Mouse (Mus musculus): Measurements from ENCODE around the gene 4930590J08Rik. TPM values are rescaled to one million over a fixed set of nuclear protein-coding genes. Genes with fewer than 3 reads are reported as not detected.
"Not testable (repeated sequence)": the region's sequence is repeated elsewhere in the genome, so short reads cannot be mapped to it uniquely, and the experiment has no call there.

The 4930590J08Rik gene
- polyA plus RNA-seq, 1 experiment from 2014 or later, result 1.3 TPM

DNA sequence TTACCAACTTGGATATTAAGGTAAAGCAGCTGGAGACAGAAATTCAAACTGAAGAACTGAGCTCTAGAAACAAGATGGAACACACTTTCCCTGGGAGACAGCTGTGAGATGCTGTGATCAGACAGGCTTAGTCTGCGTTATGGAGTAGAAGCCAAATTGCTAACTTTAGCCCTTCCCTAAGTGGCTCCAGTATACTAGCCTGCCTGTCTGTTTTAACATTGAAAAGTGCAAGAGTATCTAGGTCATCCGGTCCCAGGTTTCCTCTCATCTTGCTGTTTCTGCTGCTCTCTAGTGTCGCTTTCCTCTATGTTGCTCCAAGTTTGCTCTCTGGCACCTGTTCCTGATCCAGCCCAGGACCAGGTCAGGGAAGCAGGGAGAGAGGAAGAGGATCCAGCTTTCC lies 5.8 kb upstream of the 4930590J08Rik start:
- WGBS, result 93% methylated on average over 3 of the region's 3 CpGs
- H3K36me3 ChIP-seq, result peaks cover 89% of the 10 kb centered on the region
- no peak overlapping the region for H3K27ac ChIP-seq
- H3K9me3 ChIP-seq, result no peaks in the 10 kb centered on the region
- no peak overlapping the region; the same call in 1 of the 2 replicates for H3K9ac ChIP-seq (replicated peaks)
- H3K4me3 ChIP-seq (replicated peaks), result no peak overlapping the region
- no peaks in the 10 kb centered on the region for H3K27me3 ChIP-seq
- ATAC-seq, result no peak
- no peak overlapping the region for H3K4me2 ChIP-seq (replicated peaks)
- no peaks in the 10 kb centered on the region for H3K4me1 ChIP-seq (replicated peaks)

DNA sequence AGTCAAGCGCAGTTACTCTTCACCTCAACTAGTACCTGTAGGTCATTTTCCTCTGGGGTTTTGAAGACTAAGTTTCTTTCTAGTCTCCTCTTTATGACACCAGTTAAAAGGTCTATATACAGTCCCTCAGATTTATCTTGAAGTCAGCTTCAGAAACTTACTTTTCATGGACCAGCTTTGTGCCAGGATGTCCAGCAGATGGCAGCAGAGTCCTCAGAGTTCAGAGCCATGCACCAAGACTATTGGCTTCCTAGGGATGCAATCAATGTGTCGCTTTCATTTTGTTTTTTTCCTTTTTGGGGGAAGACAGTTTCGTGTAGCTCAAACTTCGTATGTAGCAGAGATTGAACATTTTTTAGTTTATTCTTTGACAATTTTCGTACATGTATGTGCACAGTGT lies 1.1 kb upstream of the 4930590J08Rik start:
- peaks cover 54% of the 10 kb centered on the region for H3K36me3 ChIP-seq
- no peaks in the 10 kb centered on the region for H3K9me3 ChIP-seq
- 0 out of 2 replicates have a peak, but pooled peaks cover 4% of the 10 kb centered on the region for H3K4me1 ChIP-seq (replicated peaks)
- H3K4me2 ChIP-seq (replicated peaks), result no peak overlapping the region
- no peak overlapping the region for H3K4me3 ChIP-seq (replicated peaks)
- H3K27me3 ChIP-seq, result no peaks in the 10 kb centered on the region
- no peak overlapping the region for H3K9ac ChIP-seq (replicated peaks)
- peak; percentile 58; the same call in 1 of the 2 replicates for ATAC-seq
- H3K27ac ChIP-seq, result no peak overlapping the region
- 31% methylated on average over 5 of the region's 5 CpGs for WGBS

DNA sequence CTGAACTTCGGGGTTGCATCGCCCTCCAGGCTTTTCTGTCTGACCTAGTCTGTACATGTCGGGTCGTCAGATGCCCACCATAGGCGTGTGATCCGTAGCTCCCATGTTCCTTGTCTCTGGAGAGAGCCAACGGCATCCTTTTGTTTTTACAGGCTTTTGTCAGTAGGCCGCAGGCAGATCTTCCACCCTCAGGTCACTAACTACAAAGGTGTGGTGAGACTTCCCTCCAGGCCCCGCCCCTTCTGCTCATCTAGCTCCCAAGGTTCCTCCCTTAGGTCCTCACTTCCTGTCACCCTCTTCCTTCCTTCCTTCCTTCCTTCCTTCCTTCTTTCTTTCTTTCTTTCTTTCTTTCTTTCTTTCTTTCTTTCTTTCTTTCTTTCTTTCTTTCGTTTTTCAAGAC lies 11.4 kb downstream of the 4930590J08Rik start:
- H3K36me3 ChIP-seq, result no peaks in the 10 kb centered on the region
- no peak overlapping the region for H3K4me3 ChIP-seq (replicated peaks)
- H3K4me2 ChIP-seq (replicated peaks), result no peak overlapping the region
- H3K9me3 ChIP-seq, result no peaks in the 10 kb centered on the region
- H3K27ac ChIP-seq, result no peak overlapping the region
- no peak overlapping the region for H3K9ac ChIP-seq (replicated peaks)
- 88% methylated on average over 10 of the region's 10 CpGs for WGBS
- no peaks in the 10 kb centered on the region for H3K27me3 ChIP-seq
- H3K4me1 ChIP-seq (replicated peaks), result no peaks in the 10 kb centered on the region
- ATAC-seq, result no peak

DNA sequence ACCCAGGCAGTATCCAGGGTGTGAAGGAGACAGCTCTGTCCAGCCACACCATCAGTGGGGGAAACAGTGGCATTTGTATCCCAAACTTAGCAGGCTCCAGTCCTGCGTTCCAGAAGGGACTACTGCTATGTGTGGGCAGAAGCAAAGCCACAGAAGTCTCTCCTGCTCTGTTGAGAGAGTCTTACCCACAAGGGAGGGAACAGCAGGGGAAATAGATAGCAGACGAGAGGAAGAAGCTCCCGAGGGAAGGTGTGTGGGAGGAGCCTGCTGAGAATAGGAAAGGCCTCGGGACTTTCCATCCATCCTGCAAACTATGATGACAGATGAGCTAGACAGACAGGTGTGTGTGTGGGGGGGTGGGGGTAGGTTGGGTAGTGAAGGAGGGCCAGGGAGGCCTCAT lies 14.7 kb downstream of the 4930590J08Rik start:
- H3K4me2 ChIP-seq (replicated peaks), result no peak overlapping the region
- no peak overlapping the region for H3K9ac ChIP-seq (replicated peaks)
- WGBS, result 61% methylated on average over 4 of the region's 4 CpGs
- H3K27me3 ChIP-seq, result no peaks in the 10 kb centered on the region
- ATAC-seq, result no peak
- no peak overlapping the region for H3K27ac ChIP-seq
- H3K9me3 ChIP-seq, result no peaks in the 10 kb centered on the region
- no peaks in the 10 kb centered on the region for H3K36me3 ChIP-seq
- H3K4me3 ChIP-seq (replicated peaks), result no peak overlapping the region
- no peaks in the 10 kb centered on the region for H3K4me1 ChIP-seq (replicated peaks)

DNA sequence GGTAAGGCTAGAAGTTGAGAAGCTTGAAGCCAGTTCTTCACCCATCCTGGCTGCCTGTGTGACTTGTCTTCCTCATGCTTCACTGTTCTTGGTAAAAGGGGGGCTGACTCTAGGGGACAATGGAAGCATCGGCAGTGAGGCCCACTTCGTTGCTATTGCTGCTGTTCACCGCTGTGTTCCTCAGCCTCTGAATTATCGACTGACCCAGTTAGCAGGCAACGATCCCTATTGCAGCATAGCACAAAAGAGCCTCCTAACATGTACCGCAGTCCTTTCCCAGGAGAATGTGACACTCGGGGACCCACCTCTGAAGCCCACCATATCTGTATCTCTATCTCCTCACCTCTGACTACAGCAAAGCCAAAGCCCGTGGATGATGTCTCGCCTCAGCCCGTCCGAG lies 15.1 kb downstream of the 4930590J08Rik start:
- no peaks in the 10 kb centered on the region for H3K36me3 ChIP-seq
- H3K9ac ChIP-seq (replicated peaks), result no peak overlapping the region
- WGBS, result 81% methylated on average over 11 of the region's 11 CpGs
- no peaks in the 10 kb centered on the region for H3K9me3 ChIP-seq
- no peak overlapping the region for H3K27ac ChIP-seq
- ATAC-seq, result no peak
- H3K4me3 ChIP-seq (replicated peaks), result no peak overlapping the region
- no peaks in the 10 kb centered on the region for H3K27me3 ChIP-seq
- H3K4me2 ChIP-seq (replicated peaks), result no peak overlapping the region
- H3K4me1 ChIP-seq (replicated peaks), result no peaks in the 10 kb centered on the region

DNA sequence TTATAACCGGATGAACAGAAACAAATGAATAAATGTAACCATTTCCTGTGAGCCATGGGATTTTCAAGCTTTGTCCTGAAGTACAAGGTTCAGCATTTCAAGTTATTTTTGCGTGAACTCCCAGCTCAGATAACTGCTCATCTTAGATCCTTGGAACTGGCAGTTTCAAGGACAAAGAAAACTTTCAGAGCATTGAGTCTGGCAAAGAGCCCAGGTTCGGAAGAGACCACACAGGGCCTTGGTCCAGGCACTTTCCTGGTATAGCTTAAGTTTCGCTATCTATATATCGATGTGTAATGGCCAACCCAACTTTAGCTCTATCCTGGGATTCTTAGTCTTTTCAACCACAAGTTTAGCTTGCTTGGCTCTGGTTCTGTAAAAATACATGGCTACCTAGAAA lies 28.6 kb downstream of the 4930590J08Rik start:
- no peaks in the 10 kb centered on the region for H3K4me1 ChIP-seq (replicated peaks)
- no peak overlapping the region for H3K4me2 ChIP-seq (replicated peaks)
- H3K9ac ChIP-seq (replicated peaks), result no peak overlapping the region
- H3K27ac ChIP-seq, result no peak overlapping the region
- H3K36me3 ChIP-seq, result no peaks in the 10 kb centered on the region
- no peak overlapping the region for H3K4me3 ChIP-seq (replicated peaks)
- H3K27me3 ChIP-seq, result no peaks in the 10 kb centered on the region
- no peaks in the 10 kb centered on the region for H3K9me3 ChIP-seq
- WGBS, result 89% methylated on average over 5 of the region's 5 CpGs
- ATAC-seq, result no peak

DNA sequence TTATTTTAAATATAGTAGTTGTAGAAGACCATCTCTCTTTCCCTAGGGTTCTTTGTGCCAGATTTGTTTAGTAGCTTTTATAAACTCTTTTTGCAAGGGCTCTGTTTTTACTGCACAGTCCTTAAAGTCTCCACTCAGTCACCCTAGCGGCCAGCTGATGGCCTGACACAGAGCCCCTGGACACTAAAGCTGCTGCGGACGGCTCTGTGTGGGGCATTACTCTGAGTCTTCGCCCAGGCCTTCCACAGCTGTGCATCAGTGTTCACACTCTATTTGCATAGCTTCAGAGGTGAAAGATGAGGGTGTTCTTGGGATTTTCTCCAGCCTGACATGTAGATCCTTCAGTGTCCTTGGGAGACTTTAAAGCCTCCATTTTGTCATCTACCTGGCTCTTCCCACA lies 35.9 kb downstream of the 4930590J08Rik start:
- WGBS, result 24% methylated on average over 4 of the region's 4 CpGs
- no peak overlapping the region for H3K27ac ChIP-seq
- H3K36me3 ChIP-seq, result no peaks in the 10 kb centered on the region
- no peak overlapping the region for H3K4me2 ChIP-seq (replicated peaks)
- H3K9ac ChIP-seq (replicated peaks), result no peak overlapping the region
- H3K9me3 ChIP-seq, result no peaks in the 10 kb centered on the region
- ATAC-seq, result no peak
- H3K4me3 ChIP-seq (replicated peaks), result no peak overlapping the region
- no peaks in the 10 kb centered on the region for H3K4me1 ChIP-seq (replicated peaks)
- H3K27me3 ChIP-seq, result no peaks in the 10 kb centered on the region

DNA sequence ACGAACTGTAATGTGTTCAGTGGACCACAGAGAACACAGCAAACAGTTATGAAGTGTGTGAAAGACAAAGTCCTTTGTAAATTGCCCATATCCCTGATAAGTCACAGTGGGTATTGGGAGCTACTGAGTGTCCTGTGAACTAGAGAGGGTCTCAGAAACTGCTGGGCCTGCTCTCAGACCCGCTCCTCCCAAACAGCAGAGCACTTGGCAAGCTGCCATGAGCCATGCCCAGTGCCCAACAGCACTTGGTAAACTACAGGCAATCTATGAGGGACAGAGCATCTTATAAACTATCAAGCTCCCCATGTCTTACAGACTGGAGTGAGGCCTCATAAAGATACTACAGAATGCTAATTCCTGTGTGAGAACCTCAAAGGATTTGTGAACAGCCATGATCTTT lies 45.8 kb downstream of the 4930590J08Rik start:
- no peaks in the 10 kb centered on the region for H3K27me3 ChIP-seq
- H3K4me2 ChIP-seq (replicated peaks), result no peak overlapping the region
- 87% methylated on average over 2 of the region's 2 CpGs for WGBS
- H3K36me3 ChIP-seq, result no peaks in the 10 kb centered on the region
- H3K4me1 ChIP-seq (replicated peaks), result peaks cover 4% of the 10 kb centered on the region; the same call in 1 of the 2 replicates
- H3K4me3 ChIP-seq (replicated peaks), result no peak overlapping the region
- no peak overlapping the region for H3K27ac ChIP-seq
- H3K9me3 ChIP-seq, result no peaks in the 10 kb centered on the region
- no peak overlapping the region for H3K9ac ChIP-seq (replicated peaks)
- no peak for ATAC-seq

DNA sequence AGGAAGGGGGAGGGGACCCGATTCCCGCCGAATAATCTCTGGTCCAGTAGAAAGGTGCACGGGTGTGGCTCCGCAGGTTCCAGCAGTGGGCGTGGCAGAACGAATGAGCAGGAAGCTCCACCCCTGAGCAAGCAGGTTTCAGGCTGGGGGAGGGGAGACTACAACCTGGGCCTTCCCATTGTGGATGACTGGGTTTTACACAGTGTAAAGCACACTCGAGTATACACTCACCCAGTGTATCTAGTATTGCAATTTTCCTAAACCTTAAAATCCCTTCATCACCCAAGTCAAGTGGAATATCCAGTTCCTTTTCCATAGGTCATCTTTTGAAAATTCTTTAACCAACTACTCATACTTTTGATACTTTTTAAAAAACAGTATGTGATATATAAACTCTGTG lies 55.4 kb downstream of the 4930590J08Rik start:
- not testable (repeated sequence) for ATAC-seq; H3K27me3 ChIP-seq; H3K4me1 ChIP-seq (replicated peaks); H3K4me2 ChIP-seq (replicated peaks); H3K4me3 ChIP-seq (replicated peaks); H3K9me3 ChIP-seq; H3K27ac ChIP-seq; H3K36me3 ChIP-seq; H3K9ac ChIP-seq (replicated peaks)
- 23% methylated on average over 3 of the region's 8 CpGs for WGBS

DNA sequence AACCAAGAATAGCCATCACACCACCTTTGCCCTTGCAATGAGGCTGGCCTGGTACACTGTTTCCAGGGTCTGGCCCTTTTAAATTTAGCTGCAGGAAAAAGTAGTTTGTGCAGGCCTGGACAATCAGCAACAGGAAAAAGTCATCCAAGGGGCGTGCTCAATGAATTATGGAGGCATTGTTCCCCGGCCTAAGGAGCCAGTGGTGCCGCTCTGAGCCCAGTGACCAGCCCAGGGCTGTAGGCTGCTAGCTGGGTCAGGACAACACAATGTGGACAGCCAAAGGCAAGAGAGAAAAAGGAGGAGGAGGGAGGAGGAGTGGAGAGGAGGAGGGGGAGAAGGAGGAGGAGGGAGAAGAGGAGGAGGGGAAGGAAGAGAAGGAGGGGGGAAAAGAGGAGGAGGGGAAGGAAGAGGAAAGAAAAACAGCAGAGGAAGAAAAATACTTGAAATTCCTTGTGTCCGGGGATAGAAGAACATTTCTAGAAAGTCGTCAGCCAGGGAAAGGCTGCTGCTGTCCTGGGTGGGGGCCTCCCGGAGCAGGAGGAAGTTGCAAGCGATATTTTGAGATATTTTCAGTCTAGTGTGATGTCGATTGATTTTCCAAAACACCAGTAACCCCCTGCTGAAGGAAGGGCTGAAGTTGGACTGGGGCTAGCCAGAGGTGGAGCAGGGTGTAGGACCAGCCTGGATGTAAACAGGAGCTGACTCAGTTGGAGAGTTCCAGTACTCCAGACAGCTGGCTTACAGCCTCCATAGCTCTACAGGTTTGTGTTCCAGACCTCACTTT lies 57.6 kb downstream of the 4930590J08Rik start:
- no peak overlapping the region for H3K4me3 ChIP-seq (replicated peaks)
- H3K4me2 ChIP-seq (replicated peaks), result no peak overlapping the region
- H3K36me3 ChIP-seq, result no peaks in the 10 kb centered on the region
- H3K27me3 ChIP-seq, result no peaks in the 10 kb centered on the region
- no peak overlapping the region for H3K9ac ChIP-seq (replicated peaks)
- H3K9me3 ChIP-seq, result no peaks in the 10 kb centered on the region
- ATAC-seq, result no peak
- no peaks in the 10 kb centered on the region for H3K4me1 ChIP-seq (replicated peaks)
- no peak overlapping the region for H3K27ac ChIP-seq
- WGBS, result 65% methylated on average over 8 of the region's 8 CpGs

DNA sequence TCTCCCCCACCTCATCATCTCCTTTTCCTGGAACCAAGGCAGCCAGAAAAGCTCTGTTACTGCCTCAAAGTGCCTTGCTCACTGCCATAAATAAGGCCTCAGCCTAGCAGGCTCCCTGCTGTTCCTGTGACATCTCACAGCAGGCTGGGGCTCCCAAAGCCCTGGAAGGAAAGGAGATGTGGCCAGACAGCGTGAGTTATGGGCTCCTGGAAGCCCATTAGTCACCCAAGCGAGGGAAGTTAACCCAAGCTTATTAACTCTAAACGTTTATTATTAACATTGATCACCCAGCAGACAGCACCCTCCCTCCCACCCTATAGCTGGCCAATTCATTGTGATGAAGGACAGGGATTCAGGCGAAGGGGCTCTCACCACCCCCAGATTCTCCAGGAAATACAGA lies 60.8 kb downstream of the 4930590J08Rik start:
- no peaks in the 10 kb centered on the region for H3K27me3 ChIP-seq
- no peaks in the 10 kb centered on the region for H3K9me3 ChIP-seq
- no peak for ATAC-seq
- H3K9ac ChIP-seq (replicated peaks), result no peak overlapping the region
- H3K4me1 ChIP-seq (replicated peaks), result no peaks in the 10 kb centered on the region
- no peaks in the 10 kb centered on the region for H3K36me3 ChIP-seq
- WGBS, result 40% methylated on average over 4 of the region's 4 CpGs
- H3K4me2 ChIP-seq (replicated peaks), result no peak overlapping the region
- H3K4me3 ChIP-seq (replicated peaks), result no peak overlapping the region
- no peak overlapping the region for H3K27ac ChIP-seq

DNA sequence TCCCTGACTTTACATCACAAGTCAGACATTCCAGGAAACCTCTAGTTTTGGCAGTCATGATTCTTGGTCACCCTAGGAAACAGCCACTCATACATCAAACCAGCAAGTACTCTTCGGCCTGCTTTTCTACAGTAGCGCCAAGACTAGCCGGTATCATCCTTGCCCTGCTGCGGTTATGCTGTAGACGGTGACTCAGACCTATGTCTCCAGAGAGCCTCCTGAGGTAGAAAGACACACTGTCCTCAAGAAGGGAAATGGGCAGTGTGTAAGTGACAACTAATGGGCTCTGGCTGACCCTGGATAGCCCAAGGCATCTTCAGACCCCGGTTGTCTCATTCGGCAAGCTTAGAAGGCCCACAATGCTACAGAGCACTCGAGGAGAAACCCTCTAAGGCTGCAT lies 62.5 kb downstream of the 4930590J08Rik start:
- ATAC-seq, result no peak
- no peaks in the 10 kb centered on the region for H3K36me3 ChIP-seq
- no peak overlapping the region for H3K9ac ChIP-seq (replicated peaks)
- no peak overlapping the region for H3K4me2 ChIP-seq (replicated peaks)
- no peaks in the 10 kb centered on the region for H3K9me3 ChIP-seq
- H3K4me1 ChIP-seq (replicated peaks), result no peaks in the 10 kb centered on the region
- H3K4me3 ChIP-seq (replicated peaks), result no peak overlapping the region
- H3K27ac ChIP-seq, result no peak overlapping the region
- 94% methylated on average over 8 of the region's 8 CpGs for WGBS
- no peaks in the 10 kb centered on the region for H3K27me3 ChIP-seq

DNA sequence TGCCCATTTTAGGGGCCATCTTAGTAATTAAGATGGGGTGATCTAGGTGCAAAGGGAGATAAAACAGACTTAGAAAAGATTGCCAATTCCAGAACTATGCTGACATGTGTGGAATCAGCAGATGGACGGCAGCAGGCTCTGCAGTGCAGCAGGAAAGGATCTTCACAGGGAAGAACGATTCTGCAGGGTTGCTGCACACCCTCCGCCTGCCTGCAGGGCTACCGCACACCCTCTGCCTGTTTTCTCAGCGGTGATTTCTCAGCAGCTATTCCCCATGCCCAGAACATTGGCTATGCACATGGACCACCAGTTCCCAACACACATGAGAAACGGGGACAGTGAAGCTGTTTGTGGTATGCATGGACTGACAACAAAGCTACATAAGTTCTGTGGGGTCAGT lies 63.4 kb downstream of the 4930590J08Rik start:
- Histone ChIP-seq H3K4me1 (replicated peaks) (no peaks in the 10 kb centered on the region), H3K36me3 (no peaks in the 10 kb centered on the region), H3K27ac (no peak overlapping the region), H3K27me3 (no peaks in the 10 kb centered on the region), H3K9me3 (no peaks in the 10 kb centered on the region), H3K9ac (replicated peaks) (no peak overlapping the region), H3K4me3 (replicated peaks) (no peak overlapping the region), H3K4me2 (replicated peaks) (no peak overlapping the region)
- no peak for ATAC-seq
- WGBS, result 65% methylated on average over 6 of the region's 6 CpGs
